Mouse (Mus musculus) cerebellum, adult 11-12 months (tissue): ENCODE results near the gene Mdm2.
A peak's percentile ranks its signal among the peaks of the same experiment; 100 is the strongest.
"Not testable (repeated sequence)": the region's sequence is repeated elsewhere in the genome, so short reads cannot be mapped to it uniquely, and the experiment has no call there.

Experiments
- DNase-seq: peaks from one replicate; pipeline ENCODE4 v3.0.0; 2022

Mdm2 gene

DNA sequence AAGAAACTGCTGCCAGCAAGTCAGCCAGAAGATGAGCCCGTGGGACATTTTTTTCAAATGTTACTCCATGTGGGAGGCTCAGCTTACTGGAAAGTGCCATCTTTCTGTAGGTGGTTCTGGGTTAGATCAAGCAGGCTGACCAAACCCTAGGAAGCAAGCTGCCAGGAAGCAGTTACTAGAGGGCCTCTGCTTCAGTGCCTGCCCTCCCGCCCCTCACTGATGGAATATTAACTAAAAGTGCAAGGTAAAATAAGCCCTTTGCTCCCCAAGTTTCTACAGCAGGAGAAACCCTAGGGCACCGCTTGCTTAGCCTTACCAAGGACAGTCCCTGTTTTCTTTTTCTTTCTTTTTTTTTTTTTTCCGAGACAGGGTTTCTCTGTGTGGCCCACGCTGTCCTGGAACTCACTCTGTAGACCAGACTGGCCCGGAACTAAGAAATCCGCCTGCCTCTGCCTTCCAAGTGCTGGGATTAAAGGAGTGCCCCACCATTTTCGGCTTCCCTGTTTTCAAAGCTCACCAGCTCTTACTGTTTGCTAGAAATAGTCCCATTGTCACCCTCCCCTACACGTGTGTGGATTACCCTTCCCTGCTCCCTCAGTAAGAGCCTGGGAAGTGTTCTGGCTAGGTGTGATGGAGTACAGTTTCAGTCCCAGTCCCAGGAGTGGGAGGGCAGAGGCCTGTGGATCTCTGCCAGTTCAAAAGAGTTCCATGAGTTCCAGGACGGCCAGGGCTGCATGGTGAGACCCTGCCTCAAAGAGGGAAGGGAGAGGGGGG is 37.9 kb upstream of the Mdm2 start:
- no peak for DNase-seq

DNA sequence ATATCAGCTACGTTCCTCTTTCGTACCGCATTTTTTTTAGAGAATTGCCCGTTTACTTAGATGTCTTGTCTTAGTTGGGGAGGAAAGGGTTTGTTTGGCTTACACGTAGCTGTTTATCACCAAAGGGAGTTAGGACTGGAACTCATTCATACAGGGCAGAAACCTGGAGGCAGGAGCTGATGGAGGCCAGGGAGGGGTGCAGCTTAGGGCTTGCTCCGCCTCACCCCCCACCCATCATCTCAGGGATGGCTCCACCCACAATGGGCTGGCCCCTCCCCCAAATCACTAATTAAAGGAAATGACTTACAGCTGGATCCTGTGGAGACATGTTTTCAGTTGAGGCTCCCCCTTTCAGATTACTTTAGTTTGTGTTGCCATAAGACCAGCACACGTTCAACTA is 37.2 kb upstream of the Mdm2 start:
- peak; percentile 23 for DNase-seq

- DNase-seq = peak; percentile 96
These were observed 35.8 kb upstream of the Mdm2 start, which contains the start of gene Slc35e3 for GRCm38 (mm10) chr10:117746297-117746883. Slc35e3 (minus strand) TSS chr10:117746365.

DNA sequence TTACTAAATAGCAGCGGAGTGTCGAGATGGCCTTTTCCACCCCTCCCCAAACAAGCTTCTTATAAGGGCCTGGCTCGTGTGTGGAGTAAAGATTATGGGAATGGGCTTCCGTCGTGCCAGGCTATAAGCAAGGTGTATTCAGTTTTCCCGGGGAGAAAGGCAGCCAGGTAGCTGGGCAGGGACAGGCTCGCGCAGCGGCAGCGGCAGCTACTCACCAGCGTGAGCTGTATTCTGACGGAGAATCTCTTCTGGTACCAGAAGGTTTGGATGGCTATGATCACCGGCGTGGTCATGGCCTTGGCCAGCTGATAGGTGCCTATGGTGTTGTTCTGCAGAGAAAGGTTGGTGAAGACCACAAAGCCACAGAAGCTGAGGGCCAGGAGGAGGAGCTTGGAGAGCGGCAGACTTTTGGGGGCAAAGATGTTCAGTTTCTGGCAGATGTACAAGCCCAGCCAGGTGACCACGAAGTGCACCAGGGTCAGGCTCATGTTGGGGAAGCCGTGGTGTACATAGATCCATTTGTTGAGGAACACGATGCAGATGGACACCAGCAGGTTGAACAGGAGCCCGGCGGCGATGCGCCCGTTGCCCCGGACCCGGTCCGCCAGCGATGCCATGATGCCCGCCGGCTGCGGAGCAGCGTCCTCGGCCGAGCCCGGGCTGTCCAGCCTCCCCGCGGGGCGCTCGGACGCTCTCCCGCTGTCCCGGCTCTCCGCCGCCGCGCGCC is 35.2 kb upstream of the Mdm2 start:
- peak; percentile 42 for DNase-seq

- no peak for DNase-seq
These were observed 33.4 kb upstream of the Mdm2 start for GRCm38 (mm10) chr10:117743917-117744316.

GRCm38 (mm10) chr10:117743182-117743581 is 32.6 kb upstream of the Mdm2 start:
- no peak for DNase-seq

GRCm38 (mm10) chr10:117742618-117743017 is 32.1 kb upstream of the Mdm2 start:
- no peak for DNase-seq

DNA sequence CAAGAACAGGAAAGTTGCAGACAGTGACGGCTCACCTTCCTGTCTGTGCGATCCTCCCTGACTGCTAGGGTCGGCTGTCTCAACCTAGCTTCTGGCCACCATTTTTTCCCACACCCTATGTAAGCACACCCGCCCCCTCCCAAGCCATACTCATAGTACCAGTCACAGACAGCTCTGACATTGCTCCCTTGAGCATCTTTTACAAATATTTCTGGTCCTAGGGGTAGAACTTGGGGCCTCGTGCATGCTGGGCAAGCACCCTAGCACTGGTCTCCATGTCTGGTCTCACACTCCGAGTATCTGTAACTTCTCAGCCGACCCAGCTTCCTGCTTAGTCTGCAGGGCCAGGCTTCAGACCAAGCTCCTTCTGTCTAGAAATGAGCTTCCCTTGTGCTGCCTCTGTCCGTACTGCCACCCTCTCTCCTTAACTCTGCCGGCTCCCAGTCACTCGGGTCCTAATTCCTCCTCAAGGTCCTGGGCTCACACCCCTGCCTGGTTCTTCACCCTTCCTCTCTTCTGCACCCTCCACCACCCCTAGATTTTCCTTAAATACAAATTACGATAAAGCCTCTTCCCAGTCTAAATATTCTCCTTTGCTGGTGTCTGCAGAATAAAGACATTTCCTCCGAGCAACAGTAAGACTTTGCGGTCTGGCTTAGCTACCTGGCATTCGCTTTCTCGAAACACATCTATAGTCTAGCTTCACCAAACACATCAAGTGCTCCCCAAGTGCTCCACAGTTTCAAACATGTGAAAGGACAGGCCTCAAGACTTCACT is 31.3 kb upstream of the Mdm2 start:
- DNase-seq = no peak

GRCm38 (mm10) chr10:117740921-117741320 is 30.4 kb upstream of the Mdm2 start:
- no peak for DNase-seq

DNA sequence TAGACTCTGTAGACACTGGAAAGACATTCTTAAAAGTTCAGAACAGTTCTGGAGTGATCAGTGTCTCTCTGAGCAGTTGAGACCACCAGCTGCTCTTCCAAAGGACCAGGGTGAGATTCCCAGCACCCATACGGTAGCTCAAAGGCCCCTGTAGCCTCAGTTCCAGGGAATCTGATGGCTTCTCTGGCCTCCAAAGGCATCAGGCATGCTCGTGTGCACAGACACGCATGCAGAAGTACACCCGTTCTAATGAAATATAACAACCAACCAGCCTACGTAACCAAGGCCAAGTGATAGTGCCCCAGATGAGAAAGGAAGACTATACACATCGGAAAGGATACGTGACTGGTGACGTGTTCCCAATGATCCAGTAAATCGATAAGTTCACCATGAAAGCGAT is 29.6 kb upstream of the Mdm2 start:
- no peak for DNase-seq

- DNase-seq = no peak
These were observed 29.0 kb upstream of the Mdm2 start for GRCm38 (mm10) chr10:117739648-117739948.

- no peak for DNase-seq
These were observed 28.5 kb upstream of the Mdm2 start for GRCm38 (mm10) chr10:117738928-117739647.

DNA sequence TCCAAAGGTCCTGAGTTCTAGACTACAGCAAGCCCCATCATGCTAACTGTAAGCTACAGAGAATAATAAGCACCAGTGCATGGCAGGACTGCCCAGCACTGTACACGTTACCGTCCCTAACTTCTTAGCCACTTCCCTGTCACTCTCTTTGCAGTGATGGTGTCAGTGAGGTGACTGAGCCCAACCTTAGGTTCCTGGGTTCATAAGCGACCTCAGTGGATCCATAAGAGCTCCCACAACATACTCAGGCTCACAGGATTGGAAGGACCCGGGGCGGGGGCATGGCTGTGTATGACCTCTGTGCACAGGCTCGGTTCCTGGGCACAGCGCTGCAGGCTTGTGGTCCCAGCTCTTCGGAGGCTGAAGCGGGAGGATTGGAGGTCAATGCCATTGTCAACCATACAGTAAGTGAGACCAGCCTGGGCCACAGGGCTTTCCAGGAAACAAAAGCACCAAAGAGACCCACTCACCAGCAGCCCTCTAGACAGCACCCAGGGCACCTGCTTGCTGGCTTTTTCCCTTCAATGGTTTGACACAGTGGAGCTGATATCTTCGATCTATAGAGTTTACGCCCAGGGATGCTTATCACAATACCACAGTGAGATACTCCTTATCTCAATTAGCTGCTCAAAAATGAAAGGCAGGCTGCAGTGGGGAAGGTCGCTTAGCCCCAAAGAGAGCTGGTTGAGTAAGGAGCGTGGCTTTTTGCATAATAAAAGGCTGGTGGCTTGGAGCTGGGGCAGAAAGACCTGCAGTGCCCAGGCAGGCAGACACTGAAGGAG is 27.8 kb upstream of the Mdm2 start:
- no peak for DNase-seq

- DNase-seq = not testable (repeated sequence)
These were observed 26.9 kb upstream of the Mdm2 start for GRCm38 (mm10) chr10:117737498-117737897.

GRCm38 (mm10) chr10:117737075-117737474 is 26.5 kb upstream of the Mdm2 start:
- DNase-seq = no peak

DNA sequence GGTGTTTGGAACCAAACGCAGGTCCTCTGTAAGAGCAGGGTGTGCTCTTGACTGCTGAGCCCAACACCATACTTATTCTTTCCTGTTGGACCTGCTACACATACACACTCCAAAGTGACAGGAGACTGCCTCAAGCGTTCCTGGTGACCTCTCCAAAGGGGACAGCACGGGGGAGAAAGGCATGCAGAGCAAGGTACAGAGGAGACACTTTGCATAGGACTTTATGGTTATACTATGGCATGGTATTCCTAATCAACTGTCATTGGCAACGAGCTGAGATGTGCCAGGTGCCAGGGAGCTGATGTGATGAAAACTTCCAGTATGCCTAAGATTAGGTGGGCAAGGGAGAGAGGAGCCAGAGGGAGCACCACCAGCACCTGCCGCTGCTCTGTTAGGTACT is 26.0 kb upstream of the Mdm2 start:
- DNase-seq = no peak

DNA sequence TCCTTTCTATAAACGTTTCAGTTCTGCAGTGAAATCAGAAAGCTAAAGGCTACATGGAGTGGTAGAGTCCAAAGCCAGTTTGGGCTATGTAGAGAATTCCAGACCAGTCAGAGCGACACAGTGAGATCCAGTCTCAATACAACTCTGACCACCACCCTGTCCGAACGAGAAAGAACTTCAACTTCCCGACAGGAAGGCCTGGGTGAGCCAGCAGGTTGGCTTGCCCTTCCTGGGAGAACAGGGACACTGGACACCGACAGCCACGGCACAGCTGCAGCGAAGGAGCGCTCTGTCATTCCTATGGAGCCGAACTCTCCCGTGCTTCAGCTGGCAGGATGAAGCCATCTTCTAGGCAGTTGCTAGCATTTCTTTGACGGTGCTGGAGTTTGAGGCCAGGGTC is 24.8 kb upstream of the Mdm2 start:
- not testable (repeated sequence) for DNase-seq

DNA sequence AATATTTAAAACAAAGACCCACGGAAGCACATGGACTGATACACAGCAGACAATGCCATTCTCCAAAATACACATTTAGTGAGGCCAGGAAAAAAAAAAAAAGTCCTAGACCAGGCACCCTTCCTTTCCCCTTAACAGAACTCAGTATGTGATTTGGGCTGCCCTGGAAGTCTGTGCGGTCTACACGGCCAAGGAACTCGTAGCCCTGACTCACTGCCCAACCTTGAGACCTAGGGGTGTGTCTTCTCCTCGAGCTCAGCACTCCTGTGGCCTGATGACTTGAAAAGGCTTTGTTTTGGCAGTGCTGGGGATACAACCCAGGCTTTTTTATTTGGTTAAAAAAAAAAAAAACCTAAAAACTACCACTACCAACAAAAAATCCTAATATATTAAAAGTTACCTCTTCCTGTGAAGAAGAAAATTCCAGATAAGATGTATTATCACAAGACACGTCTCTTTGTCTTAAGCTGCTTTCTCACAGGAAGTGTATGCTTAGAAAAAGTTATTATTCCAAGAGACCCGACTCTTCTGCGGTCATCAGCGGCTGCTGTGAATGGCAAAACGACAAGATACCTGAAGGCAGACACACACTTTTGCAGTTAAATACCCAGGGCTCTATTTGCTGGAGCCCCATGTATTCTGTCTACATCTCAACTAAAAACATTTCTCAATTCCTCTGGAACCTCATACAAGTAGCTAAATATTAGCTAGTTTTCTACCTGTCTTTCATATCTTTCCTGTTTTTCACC is 23.7 kb upstream of the Mdm2 start:
- not testable (repeated sequence) for DNase-seq

GRCm38 (mm10) chr10:117733626-117734025 is 23.1 kb upstream of the Mdm2 start:
- not testable (repeated sequence) for DNase-seq

GRCm38 (mm10) chr10:117732962-117733592 is 22.5 kb upstream of the Mdm2 start:
- DNase-seq = no peak

DNA sequence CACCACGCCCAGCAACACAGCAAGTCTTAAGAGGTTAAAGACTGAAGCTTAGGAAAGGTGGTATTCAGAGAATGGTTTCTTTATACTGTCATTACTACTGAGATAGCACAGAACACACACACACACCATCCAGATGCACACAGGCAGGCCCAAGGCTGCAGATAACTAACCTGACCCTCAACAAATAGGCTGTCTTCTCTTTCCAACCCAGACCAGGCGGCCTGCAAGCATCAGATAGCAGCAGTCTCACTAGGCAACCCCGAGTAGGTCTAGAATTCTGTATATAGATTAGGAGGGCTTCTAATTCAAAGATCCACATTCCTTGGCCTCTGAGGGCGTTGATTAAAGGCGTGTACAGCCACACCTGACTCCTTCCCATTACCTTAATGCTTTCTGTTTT is 21.6 kb upstream of the Mdm2 start:
- no peak for DNase-seq
